Mouse (Mus musculus): ENCODE results near the gene Cdc42ep2. TPM values are rescaled to one million over a fixed set of nuclear protein-coding genes. Genes with fewer than 3 reads are reported as not detected.
"Not testable (repeated sequence)": the region's sequence is repeated elsewhere in the genome, so short reads cannot be mapped to it uniquely, and the experiment has no call there.

The Cdc42ep2 gene
- polyA plus RNA-seq, 2 experiments from 2014 or later, result 0.25 TPM; not detected in 1

GRCm38 (mm10) chr19:5911430-5912102 lies 13.1 kb downstream of the Cdc42ep2 start:
- ATAC-seq, result no peak

DNA sequence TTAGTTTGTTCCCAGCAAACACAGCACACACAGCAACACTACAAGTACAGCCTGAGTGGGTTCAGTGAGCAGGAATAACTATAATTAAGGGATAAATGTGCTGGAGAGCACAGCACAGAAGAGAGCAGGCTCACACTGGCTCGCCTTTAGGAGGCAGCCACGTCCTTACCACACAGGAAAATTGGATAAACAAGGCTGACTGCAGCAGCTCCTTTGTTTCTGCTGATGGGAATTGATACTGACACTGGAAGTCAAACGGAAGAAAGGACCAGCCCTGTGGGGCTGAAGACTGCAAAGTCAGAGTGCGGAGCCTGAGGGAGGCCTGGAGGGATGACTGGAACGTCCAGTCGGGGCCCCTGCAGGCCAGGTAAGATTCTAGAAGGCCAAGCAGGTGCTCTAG lies 14.4 kb downstream of the Cdc42ep2 start:
- no peak for ATAC-seq

DNA sequence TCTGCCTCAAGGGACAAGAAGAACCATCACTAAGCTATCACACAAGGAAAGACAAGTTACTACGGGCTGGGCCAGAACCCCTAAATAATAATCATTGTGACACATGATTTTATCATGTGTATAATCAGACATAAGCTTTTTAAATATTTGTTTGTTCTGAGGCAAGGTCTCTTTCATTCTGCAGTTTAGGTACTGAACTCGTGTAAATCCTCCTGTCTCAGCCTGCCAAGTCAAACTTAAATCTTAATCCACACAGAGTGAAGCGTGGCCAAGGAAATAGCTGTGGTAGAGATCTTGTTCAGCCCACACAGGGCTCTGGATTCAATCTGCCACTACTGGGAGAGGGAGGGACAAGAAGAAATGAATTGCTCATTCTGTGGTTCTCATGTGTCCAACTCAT lies 17.3 kb downstream of the Cdc42ep2 start:
- no peak for ATAC-seq

DNA sequence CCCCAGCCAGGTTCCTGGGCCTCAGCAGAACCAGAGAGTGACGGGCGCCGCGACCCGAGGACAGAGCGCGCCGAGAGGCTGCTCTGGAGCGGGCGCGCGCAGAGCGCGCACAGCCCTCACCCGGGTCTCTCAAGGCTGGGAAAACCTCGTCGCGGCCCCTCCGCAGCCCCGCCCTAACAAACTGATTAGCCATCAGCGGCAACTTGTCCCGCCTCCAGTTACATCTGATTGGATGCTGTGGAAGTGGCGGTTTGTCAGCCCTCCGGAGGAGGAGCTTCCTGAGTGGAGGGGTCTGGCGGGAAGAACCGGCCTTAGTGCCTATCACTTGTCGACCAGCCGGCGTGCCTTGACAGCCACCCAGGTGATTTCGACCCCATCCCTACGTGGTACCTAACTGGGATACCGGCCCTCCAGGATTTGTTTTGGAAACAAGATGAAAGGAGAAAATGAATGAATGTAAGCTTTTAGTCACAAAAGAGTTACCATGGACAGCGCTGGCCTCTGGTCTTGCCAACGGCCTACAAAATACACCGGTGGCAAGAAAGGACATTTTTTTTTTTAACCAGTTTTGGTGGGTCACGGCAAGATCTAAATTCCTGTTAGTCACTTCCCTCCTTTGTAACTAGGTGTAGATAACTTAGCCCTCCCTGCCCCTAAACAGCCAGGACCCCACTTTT lies 30.5 kb downstream of the Cdc42ep2 start, which contains the start of gene Tigd3:
TSS of gene Tigd3 (minus strand) at position 148 of the 677 bp plus-strand sequence.
- peak; percentile 95 for ATAC-seq

GRCm38 (mm10) chr19:5893282-5894001 lies 31.2 kb downstream of the Cdc42ep2 start:
- ATAC-seq, result no peak

DNA sequence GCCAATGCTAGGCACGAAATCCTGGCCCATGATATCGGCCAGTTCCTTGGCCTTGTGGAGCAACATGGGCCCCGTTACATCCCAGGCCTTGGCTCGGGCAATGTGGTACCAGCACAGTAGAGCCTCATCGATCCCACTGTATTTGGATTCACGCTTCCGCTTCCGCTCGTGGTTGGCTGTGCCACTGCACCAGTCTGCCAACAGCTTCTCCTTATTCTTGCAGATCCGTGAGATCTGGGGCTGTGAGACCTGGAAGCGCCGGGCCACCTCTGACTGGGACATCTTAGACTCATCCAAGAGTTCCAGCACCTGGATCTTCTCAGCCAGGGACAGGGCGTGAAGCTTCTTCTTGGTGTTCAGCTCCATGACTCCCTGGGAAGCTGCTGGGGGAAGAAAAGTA lies 31.9 kb downstream of the Cdc42ep2 start:
- no peak for ATAC-seq

- no peak for ATAC-seq
Observed at GRCm38 (mm10) chr19:5892262-5892661, 32.4 kb downstream of the Cdc42ep2 start.

DNA sequence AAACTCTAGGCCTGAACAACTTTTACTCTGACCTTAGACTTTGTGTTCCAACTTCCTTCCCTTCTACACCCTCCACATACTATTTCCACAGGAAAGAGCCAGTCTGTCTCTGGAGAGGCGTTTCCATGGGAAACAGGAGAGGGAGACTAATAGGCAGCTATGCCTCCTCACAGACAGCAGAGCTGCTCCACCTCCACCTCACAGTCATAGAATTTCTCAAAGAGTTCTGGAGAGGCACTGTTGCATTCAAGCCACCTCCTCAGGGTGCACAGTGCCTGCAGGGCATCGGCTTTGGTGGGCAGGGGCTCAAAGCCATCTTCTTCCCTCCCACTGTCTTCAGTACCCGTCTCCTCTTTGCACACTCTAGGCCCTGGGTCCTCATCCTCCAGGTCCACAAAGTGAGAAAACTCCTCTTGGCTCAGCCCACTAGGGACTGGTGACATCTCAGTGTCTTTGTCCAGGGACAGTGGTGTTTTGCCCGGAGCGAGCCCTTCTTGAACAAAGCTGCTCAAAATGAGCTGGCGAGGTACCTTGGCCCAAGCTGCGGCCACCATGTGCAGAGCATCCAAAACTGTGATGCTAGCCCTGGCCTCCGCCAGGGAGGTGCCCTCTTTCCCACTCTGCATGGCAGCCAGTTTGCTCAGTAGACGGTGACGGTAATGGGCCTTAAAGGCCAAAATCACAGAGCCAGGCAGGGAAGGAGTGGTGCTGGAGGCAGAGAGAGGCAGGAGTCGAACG lies 32.9 kb downstream of the Cdc42ep2 start:
- ATAC-seq, result no peak

GRCm38 (mm10) chr19:5889211-5889610 lies 35.4 kb downstream of the Cdc42ep2 start:
- no peak for ATAC-seq

DNA sequence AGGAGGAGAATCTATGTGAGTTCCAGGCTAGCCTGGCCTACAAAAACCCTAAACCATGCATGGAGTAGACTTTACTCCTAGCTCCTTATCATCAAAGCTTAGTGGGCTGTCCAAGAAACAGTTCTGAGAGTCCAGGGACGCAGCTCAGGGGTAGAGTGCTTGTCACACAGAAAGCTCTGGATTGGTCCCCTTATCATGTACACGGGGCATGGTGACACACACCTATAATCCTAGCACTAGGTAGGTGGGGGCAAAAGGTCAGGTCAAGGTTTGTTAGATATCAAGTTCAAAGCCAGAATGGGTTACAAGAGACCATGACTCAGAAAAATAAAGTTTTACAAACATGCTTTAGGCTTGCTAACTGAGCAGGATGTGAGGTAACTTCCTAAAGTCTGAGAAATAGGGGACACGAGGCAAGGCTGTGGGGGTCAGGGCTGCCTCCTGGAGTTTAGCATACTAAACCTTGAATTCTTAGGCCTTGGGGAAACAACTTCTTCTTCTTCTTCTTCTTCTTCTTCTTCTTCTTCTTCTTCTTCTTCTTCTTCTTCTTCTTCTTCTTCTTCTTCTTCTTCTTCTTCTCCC lies 37.3 kb downstream of the Cdc42ep2 start:
- no peak for ATAC-seq

DNA sequence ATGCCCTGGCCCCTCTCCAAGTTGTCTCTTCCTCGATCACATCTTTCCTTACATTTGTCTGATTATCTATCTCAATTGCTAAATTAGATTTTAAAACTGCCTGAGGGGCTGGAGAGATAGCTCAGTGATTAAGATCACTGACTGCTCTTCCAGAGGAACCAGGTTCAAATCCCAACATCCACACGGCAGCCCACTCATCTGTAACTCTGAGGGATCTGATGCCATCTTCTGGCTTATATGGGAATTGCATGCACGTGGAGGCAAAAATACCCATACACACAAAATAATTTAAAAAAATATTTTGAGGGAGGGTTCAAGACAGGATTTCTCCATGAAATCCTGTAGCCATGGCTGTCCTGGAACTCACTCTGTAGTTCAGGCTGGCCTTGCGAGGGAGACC lies 38.8 kb downstream of the Cdc42ep2 start:
- no peak for ATAC-seq

DNA sequence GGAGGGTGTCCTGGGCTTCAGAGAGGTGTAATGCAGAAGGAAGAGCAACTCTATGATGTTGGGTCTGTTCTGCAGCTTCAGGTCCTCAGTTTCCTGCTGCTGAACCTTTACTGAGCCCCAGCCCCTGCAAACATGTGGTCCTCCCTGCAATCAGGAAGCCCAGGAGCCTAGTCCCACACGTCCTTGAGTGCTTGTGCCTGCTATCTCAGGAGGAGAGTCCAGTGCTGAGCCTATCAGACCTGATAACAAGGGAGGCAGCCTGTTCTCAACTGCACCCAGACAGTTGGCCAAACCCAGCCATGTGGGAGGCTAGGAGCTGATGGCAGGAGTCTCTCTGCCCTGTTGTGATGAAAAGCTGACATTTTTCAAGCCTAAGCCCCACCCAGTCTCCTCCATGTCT lies 40.7 kb downstream of the Cdc42ep2 start:
- ATAC-seq, result no peak

GRCm38 (mm10) chr19:5882079-5882478 lies 42.5 kb downstream of the Cdc42ep2 start:
- not testable (repeated sequence) for ATAC-seq

- ATAC-seq, result no peak
Observed at GRCm38 (mm10) chr19:5881155-5881554, 43.5 kb downstream of the Cdc42ep2 start.

DNA sequence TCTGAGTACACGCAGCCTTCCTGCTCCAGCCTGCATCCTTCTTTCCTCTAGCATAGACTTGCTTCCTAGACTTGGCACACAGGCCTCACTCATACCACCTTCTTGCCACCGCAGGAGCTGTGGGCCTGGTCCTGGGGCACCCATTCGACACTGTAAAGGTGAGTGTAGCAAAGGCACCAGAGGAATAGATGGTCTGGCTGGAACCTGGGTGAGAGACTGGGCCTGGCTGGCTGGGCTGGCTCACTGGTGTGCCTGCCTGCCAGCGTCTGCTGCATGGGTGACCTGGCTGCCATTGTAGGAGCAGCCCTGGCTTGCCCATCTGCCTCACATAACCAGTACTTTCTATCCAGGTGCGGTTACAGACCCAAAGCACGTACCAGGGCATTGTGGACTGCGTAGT lies 44.9 kb downstream of the Cdc42ep2 start:
- ATAC-seq, result no peak

GRCm38 (mm10) chr19:5878916-5879315 lies 45.7 kb downstream of the Cdc42ep2 start:
- no peak for ATAC-seq

GRCm38 (mm10) chr19:5878362-5878722 lies 46.3 kb downstream of the Cdc42ep2 start:
- ATAC-seq, result no peak

DNA sequence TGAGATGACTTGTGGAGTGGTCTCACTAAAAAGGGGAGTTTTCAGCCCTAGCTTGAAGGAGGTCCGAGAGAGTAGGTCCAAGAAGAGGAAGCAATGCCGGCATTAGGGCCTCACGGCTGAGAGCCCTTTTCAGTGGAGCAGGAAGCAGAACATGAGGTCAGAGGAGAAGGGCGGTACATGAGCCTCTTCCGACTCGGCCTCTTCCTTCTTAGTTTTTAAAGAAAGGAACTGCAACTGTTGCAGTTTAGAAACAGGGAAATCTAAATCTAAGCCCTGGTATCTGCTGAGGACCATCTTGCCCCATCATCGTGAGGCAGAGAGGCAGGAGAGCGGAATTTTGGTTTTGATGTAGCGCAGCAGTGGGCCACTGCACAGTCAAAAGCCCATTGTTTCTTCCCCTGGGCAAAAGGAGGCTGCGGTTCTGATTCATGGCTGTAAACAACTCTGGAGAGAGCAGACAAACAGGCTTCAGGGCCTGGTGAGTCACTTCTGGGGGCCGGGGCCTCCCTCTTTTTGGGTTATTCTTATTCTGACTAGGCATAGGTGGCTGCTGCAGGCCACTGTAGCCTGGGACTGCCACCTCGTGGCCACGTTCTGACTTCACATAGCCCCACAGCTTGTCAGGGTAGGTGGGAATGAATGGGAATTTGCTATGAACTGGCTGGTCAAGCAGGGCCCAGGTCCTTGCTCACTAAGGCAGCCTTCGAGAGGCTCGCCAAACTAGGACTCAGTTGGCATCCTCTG lies 46.8 kb downstream of the Cdc42ep2 start, which contains the start of gene Slc25a45:
TSS of gene Slc25a45 (plus strand) at position 191 of the 744 bp plus-strand sequence.
- peak; percentile 83 for ATAC-seq

- peak; percentile 62 for ATAC-seq
Observed at GRCm38 (mm10) chr19:5874969-5875480, 49.6 kb downstream of the Cdc42ep2 start, which contains the start of gene Frmd8. Gene Frmd8, minus strand, starts transcription at chr19:5875274.

GRCm38 (mm10) chr19:5874391-5874968 lies 50.1 kb downstream of the Cdc42ep2 start:
- ATAC-seq, result no peak

Measured in activated CD4-positive, CD25-positive, alpha-beta regulatory T cell, adult 4 months (primary cell).